Mouse (Mus musculus): ENCODE measurements around the gene 4932438H23Rik. TPM values are rescaled to one million over a fixed set of nuclear protein-coding genes. Genes with fewer than 3 reads are reported as not detected.

The 4932438H23Rik gene
- polyA plus RNA-seq, 1 experiment: 1.4 TPM

- H3K4me1 ChIP-seq (ENCODE audit: control insufficient read depth, insufficient read depth, low read length): peaks cover 5% of the 10 kb centered on the region
- H3K27me3 ChIP-seq (ENCODE audit: control insufficient read depth, insufficient read depth, low read length): no peaks in the 10 kb centered on the region
- TF ChIP-seq CTCF (IDR thresholded peaks at IDR 0.05; ENCODE audit: borderline replicate concordance, insufficient read depth, low read depth, low read length) (no peak; the same call in 1 of the 2 replicates), POLR2A (IDR thresholded peaks at IDR 0.05; ENCODE audit: borderline replicate concordance, insufficient read depth, low read length) (peak; percentile 93)
- peak within 1 kb of the TSS; percentile 88 for H3K27ac ChIP-seq (ENCODE audit: insufficient read depth, low read length)
- peak within 1 kb of the TSS; percentile 73 for H3K4me3 ChIP-seq (replicated peaks; ENCODE audit: insufficient read depth, low read depth, low read length)
- WGBS: under 1% methylated on average over 64 of the region's 66 CpGs
- DNase-seq: peak; percentile 94 to 95
These were observed 83.8 kb downstream of the 4932438H23Rik start, which contains the start of gene Synj1 for GRCm38 (mm10) chr16:91011021-91011683. Synj1 (minus strand) TSS chr16:91011308.

DNA sequence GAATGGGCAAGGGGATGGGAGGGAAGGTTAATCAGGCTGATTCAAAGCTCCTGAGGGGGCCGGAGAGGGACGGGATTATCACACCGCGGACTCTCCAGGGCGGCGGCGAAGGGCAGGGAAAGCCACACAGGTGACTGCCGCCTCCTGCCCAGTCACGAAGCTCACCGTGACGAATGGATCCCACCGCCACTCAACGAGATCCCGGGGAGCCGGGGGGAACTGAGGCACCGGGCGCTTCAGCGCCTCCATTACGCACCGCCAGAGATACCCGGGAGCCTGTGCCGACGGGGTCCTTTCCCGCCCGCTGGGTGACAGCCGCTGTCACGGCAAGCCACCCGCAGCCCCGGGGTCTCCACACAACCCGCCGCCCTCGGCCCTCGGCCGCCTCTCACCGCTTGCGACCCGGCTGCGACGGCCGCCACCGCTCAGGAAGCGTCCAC, 84.3 kb downstream of the 4932438H23Rik start:
- DNase-seq: no peak
- TF ChIP-seq POLR2A (IDR thresholded peaks at IDR 0.05; ENCODE audit: borderline replicate concordance, insufficient read depth, low read length): no peak
- TF ChIP-seq CTCF (IDR thresholded peaks at IDR 0.05; ENCODE audit: borderline replicate concordance, insufficient read depth, low read depth, low read length): no peak
- H3K27me3 ChIP-seq (ENCODE audit: control insufficient read depth, insufficient read depth, low read length): no peaks in the 10 kb centered on the region
- peak overlapping the region; percentile 73 for H3K4me3 ChIP-seq (replicated peaks; ENCODE audit: insufficient read depth, low read depth, low read length)
- H3K4me1 ChIP-seq (ENCODE audit: control insufficient read depth, insufficient read depth, low read length): peaks cover 5% of the 10 kb centered on the region
- H3K27ac ChIP-seq (ENCODE audit: insufficient read depth, low read length): peak overlapping the region; percentile 88
- under 1% methylated on average over 42 of the region's 42 CpGs for WGBS

DNA sequence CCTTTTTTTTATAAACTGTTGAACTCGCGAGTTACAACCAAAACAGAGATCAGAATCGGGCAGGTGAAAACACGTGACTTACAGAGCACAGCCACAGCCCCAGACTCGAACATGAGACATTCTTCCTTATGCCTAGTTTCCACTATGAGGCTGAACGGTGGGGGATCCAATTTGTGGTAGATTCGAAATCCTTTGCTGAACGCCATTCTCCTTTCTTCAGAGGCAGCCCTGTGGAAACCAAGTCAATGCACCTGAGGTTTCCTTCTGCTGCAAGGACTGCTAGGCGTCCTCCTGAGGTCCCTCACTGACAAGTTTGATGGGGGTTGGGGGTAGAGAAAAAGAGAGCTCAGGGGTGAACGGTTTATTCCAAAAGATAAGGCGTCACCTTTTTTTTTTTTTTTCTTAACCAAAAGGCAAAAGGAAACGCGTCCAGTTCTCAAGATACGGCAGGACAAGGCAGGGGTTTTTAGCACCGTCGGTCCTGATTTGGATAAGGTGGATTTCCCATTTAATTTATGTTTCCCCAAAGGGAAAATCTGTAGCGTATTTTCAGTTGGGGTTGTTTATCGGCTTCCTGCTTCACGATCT, 84.9 kb downstream of the 4932438H23Rik start:
- no peaks in the 10 kb centered on the region for H3K27me3 ChIP-seq (ENCODE audit: control insufficient read depth, insufficient read depth, low read length)
- H3K4me1 ChIP-seq (ENCODE audit: control insufficient read depth, insufficient read depth, low read length): peaks cover 5% of the 10 kb centered on the region
- WGBS: under 1% methylated on average over 19 of the region's 19 CpGs
- peak overlapping the region; percentile 73 for H3K4me3 ChIP-seq (replicated peaks; ENCODE audit: insufficient read depth, low read depth, low read length)
- DNase-seq: peak; percentile 29 to 32
- H3K27ac ChIP-seq (ENCODE audit: insufficient read depth, low read length): peak overlapping the region; percentile 88; the same call in 1 of the 2 replicates
- no peak for TF ChIP-seq POLR2A (IDR thresholded peaks at IDR 0.05; ENCODE audit: borderline replicate concordance, insufficient read depth, low read length)
- no peak for TF ChIP-seq CTCF (IDR thresholded peaks at IDR 0.05; ENCODE audit: borderline replicate concordance, insufficient read depth, low read depth, low read length)

DNA sequence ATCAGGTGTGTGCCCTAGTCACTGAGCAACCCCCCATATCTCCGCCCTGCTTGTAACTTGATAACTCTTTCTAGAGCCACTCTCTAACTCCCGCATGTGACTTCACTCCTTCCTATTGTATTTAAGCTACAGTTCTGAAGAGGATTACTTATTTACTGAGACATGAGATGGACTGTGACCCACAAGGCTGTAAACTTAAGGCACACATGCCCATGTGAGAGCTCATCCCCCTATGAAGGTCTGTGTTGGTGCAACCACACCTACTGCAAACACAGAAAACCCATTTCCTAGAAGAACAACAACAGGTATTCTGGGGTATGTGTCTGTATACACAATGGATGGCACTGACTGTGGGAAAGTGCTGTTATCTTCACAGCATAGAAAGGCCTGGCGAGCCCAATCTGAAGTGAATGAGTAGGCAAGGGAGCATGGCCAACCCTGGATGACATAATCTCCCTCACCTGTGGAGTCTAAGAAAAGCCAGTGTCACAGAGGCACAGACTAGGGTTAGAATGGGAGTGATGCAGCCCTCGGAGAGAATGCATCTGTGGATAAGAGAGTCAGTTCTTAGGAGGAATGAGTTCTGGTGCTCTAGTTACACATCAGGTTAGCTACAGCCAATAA, 89.9 kb downstream of the 4932438H23Rik start:
- 84% methylated on average over 4 of the region's 4 CpGs for WGBS
- peaks cover 5% of the 10 kb centered on the region for H3K4me1 ChIP-seq (ENCODE audit: control insufficient read depth, insufficient read depth, low read length)
- no peak overlapping the region for H3K4me3 ChIP-seq (replicated peaks; ENCODE audit: insufficient read depth, low read depth, low read length)
- DNase-seq: no peak
- no peak for TF ChIP-seq CTCF (IDR thresholded peaks at IDR 0.05; ENCODE audit: borderline replicate concordance, insufficient read depth, low read depth, low read length)
- no peak for TF ChIP-seq POLR2A (IDR thresholded peaks at IDR 0.05; ENCODE audit: borderline replicate concordance, insufficient read depth, low read length)
- no peaks in the 10 kb centered on the region for H3K27me3 ChIP-seq (ENCODE audit: control insufficient read depth, insufficient read depth, low read length)
- no peak overlapping the region for H3K27ac ChIP-seq (ENCODE audit: insufficient read depth, low read length)

Other genes with a start within 250 kb of the 4932438H23Rik start
- gene Cfap298, start 160.0 kb downstream of the 4932438H23Rik start, polyA plus RNA-seq (2012; rRNA removed): 27.7 and 32.7 TPM in 2 replicates
- gene Synj1, start 83.8 kb downstream of the 4932438H23Rik start, polyA plus RNA-seq (2012; rRNA removed): 151 and 159 TPM in 2 replicates
- gene Paxbp1, start 50.6 kb downstream of the 4932438H23Rik start, polyA plus RNA-seq (2012; rRNA removed): 155 and 168 TPM in 2 replicates
- gene Olig2, start 130.3 kb upstream of the 4932438H23Rik start, polyA plus RNA-seq (2012; rRNA removed): 29.6 and 34.8 TPM in 2 replicates
- 191 and 233 TPM in 2 replicates for gene Olig1, start 174.7 kb upstream of the 4932438H23Rik start, polyA plus RNA-seq (2012; rRNA removed)